Mouse (Mus musculus): Measurements from ENCODE around the gene Tgoln1.
A peak's percentile ranks its signal among the peaks of the same experiment; 100 is the strongest.

Tgoln1 gene

GRCm38 (mm10) chr6:72630370-72630769 is 13.6 kb upstream of the Tgoln1 start:
- no peak for DNase-seq (ENCODE audit: low spot score)

- peak; percentile 55 for DNase-seq (ENCODE audit: low spot score)
These were observed 10.5 kb upstream of the Tgoln1 start for GRCm38 (mm10) chr6:72627276-72627675.

- no peak for DNase-seq (ENCODE audit: low spot score)
These were observed 9.6 kb upstream of the Tgoln1 start for GRCm38 (mm10) chr6:72626391-72626790.

- DNase-seq (ENCODE audit: low spot score) = peak; percentile 71
These were observed 7.0 kb upstream of the Tgoln1 start for GRCm38 (mm10) chr6:72623661-72624402.

- DNase-seq (ENCODE audit: low spot score) = no peak
These were observed 6.1 kb upstream of the Tgoln1 start for GRCm38 (mm10) chr6:72622917-72623316.

- DNase-seq (ENCODE audit: low spot score) = no peak
These were observed 4.1 kb upstream of the Tgoln1 start for GRCm38 (mm10) chr6:72620920-72621319.

- no peak for DNase-seq (ENCODE audit: low spot score)
These were observed 3.1 kb upstream of the Tgoln1 start for GRCm38 (mm10) chr6:72619734-72620532.

- no peak for DNase-seq (ENCODE audit: low spot score)
These were observed 1.0 kb downstream of the Tgoln1 start for GRCm38 (mm10) chr6:72615561-72616375.

- DNase-seq (ENCODE audit: low spot score) = no peak
These were observed 1.6 kb downstream of the Tgoln1 start for GRCm38 (mm10) chr6:72615151-72615550.

GRCm38 (mm10) chr6:72610261-72610660 is 6.5 kb downstream of the Tgoln1 start:
- no peak for DNase-seq (ENCODE audit: low spot score)

- DNase-seq (ENCODE audit: low spot score) = no peak
These were observed 8.1 kb downstream of the Tgoln1 start for GRCm38 (mm10) chr6:72608662-72609184.

GRCm38 (mm10) chr6:72607676-72608075 is 9.1 kb downstream of the Tgoln1 start:
- DNase-seq (ENCODE audit: low spot score) = no peak

GRCm38 (mm10) chr6:72607060-72607459 is 9.7 kb downstream of the Tgoln1 start:
- no peak for DNase-seq (ENCODE audit: low spot score)

GRCm38 (mm10) chr6:72604066-72604465 is 12.7 kb downstream of the Tgoln1 start:
- DNase-seq (ENCODE audit: low spot score) = no peak

- peak; percentile 45 for DNase-seq (ENCODE audit: low spot score)
These were observed 15.1 kb downstream of the Tgoln1 start for GRCm38 (mm10) chr6:72601732-72602131.

- DNase-seq (ENCODE audit: low spot score) = no peak
These were observed 16.0 kb downstream of the Tgoln1 start for GRCm38 (mm10) chr6:72600771-72601170.

GRCm38 (mm10) chr6:72600216-72600615 is 16.6 kb downstream of the Tgoln1 start:
- no peak for DNase-seq (ENCODE audit: low spot score)

GRCm38 (mm10) chr6:72598791-72599557 is 17.8 kb downstream of the Tgoln1 start:
- DNase-seq (ENCODE audit: low spot score) = peak; percentile 33

GRCm38 (mm10) chr6:72597956-72598753 is 18.6 kb downstream of the Tgoln1 start, which contains the start of the genes Elmod3 and Retsat:
Gene Elmod3 (minus strand): TSS chr6:72598413.
Gene Retsat (plus strand): TSS chr6:72598475.
- peak; percentile 94 for DNase-seq (ENCODE audit: low spot score)
